Mouse (Mus musculus) gastrocnemius, adult 2 months (tissue): Measurements from ENCODE around the gene Car15. TPM values are rescaled to one million over a fixed set of nuclear protein-coding genes. Genes with fewer than 3 reads are reported as not detected.
A peak's percentile ranks its signal among the peaks of the same experiment; 100 is the strongest.

Source experiments
- DNase-seq: peaks from one replicate; pipeline ENCODE4 v3.0.0; 2022
- H3K27ac ChIP-seq: fragments of 200-600 bp; 2 replicates; pipeline ENCODE4 v1.8.1; 2022; ENCODE audit warnings: mild to moderate bottlenecking
- H3K4me3 ChIP-seq: fragments of 200-600 bp; 2 replicates; pipeline ENCODE4 v1.8.1; 2022; ENCODE audit warnings: mild to moderate bottlenecking, moderate library complexity
- CTCF ChIP-seq: fragments of 200-600 bp; IDR thresholded peaks from 2 replicates; pipeline ENCODE4 v1.8.1; 2022; ENCODE audit warnings: antibody characterized with exemption, mild to moderate bottlenecking, moderate library complexity
- intact Hi-C: fragments of 180-260 bp; cut with DNase I; formaldehyde crosslinking; loops from one replicate; pipeline ENCODE4 v1.15.1; 2025
- total RNA-seq, 2 experiments: library from RNA; stranded (reverse); gene quantifications; 2 replicates each; pipeline ENCODE4 v1.2.3; 2021

Car15 gene
- total RNA-seq, 2 experiments from 2014 or later: 1.3 to 2.1 TPM

DNA sequence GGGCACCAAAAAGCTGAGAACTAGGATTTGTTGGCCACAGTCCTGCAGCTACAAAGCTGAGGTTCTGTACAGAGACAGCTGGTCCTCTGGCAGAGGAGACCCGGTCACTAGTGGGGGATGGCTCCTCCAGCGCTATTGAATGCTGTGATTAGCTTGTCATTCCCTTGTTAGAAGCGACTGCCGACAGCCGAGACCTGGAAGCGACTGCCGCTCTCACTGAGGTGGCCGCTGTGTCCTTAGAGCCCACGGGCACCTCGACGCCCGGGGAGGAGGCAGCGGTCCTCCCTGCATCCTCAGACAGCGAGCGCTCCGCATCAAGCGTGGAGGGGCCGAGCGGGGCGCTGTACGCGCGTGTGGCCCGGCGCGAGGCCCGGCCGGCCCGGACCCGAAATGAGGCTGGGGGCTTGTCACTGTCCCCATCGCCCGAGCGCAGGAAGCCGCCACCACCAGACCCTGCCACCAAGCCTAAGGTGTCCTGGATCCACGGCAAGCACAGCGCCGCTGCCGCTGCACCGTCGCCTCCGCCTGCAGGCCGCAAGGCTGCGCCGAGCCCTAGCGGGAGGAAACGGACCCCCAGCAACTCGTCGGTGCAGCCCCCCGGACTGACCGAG is 31.5 kb downstream of the Car15 start:
- H3K27ac ChIP-seq: peak overlapping the region; percentile 76
- DNase-seq: no peak
- intact Hi-C loops: no loop called here
- no peak for TF ChIP-seq CTCF
- H3K4me3 ChIP-seq: peak overlapping the region; percentile 82

- DNase-seq: no peak
- intact Hi-C loops: no loop called here
- Histone ChIP-seq H3K27ac (no peak overlapping the region), H3K4me3 (no peak overlapping the region)
- TF ChIP-seq CTCF: no peak
Observed at GRCm38 (mm10) chr16:17804982-17805381, 33.2 kb downstream of the Car15 start.

DNA sequence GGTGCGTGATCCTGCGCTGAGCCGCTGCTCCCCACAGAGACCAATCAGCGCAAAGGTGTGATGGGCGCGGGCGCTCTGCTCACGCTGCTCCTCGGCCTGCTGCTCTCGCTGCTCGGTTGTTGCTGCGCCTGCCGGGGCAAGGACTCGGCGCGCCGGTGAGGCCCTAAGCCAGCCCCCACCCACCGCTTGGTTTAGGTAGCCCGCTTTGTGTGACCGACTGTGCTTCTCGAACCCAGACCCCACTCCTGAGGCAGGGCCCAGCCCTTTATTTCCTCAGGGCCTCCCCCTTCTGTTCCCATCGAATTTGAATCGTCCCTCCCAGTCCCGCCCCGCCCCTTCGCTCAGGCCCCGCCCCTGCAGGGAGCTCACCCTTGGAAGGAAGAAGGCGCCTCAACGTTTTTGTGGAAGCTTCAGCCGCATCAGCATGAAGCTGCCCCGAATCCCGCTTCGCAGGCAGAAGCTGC is 33.7 kb downstream of the Car15 start:
- DNase-seq: peak; percentile 34
- intact Hi-C loops: no loop called here
- Histone ChIP-seq H3K27ac (no peak overlapping the region), H3K4me3 (peak overlapping the region; percentile 49)
- no peak for TF ChIP-seq CTCF

GRCm38 (mm10) chr16:17803675-17804448 is 34.3 kb downstream of the Car15 start:
- intact Hi-C loops: no loop called here
- TF ChIP-seq CTCF: no peak

DNA sequence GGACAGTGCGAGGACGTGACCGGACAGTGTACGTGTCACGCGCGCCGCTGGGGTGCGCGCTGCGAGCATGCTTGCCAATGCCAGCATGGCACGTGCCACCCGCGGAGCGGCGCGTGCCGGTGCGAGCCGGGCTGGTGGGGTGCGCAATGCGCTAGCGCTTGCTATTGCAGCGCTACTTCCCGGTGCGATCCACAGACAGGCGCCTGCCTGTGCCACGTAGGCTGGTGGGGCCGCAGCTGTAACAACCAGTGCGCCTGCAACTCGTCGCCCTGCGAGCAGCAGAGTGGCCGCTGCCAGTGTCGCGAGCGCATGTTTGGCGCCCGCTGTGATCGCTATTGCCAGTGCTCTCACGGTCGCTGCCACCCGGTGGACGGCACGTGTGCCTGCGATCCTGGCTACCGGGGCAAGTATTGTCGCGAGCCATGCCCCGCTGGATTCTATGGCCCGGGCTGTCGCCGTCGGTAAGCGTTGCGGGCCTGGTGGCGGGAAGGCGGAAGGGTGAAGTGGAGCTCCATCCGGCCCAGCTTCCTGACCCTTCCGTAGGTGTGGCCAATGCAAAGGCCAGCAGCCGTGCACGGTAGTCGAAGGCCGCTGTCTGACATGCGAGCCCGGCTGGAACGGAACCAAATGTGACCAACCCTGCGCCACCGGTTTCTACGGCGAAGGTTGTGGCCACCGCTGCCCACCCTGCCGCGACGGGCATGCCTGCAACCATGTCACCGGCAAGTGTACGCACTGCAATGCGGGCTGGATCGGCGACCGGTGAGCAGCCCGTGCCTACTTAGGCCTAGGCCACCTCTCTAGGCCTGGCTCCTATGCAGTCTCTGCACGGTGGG is 35.1 kb downstream of the Car15 start:
- DNase-seq: peak; percentile 61
- Histone ChIP-seq H3K27ac (0 out of 2 replicates have a peak overlapping the region, but pooled peaks have one; percentile 20), H3K4me3 (peak overlapping the region; percentile 60)
- intact Hi-C loops: no loop called here
- 0 out of 2 replicates have a peak, but pooled peaks have one; percentile 15 for TF ChIP-seq CTCF

More at GRCm38 (mm10) chr16:17803675-17804448, 34.3 kb downstream of the Car15 start:
- no peak overlapping the region for H3K27ac ChIP-seq
- no peak for DNase-seq
- H3K4me3 ChIP-seq: peak overlapping the region; percentile 60

GRCm38 (mm10) chr16:17802456-17802838 is 35.7 kb downstream of the Car15 start:
- peak overlapping the region; percentile 60 for H3K4me3 ChIP-seq
- no peak overlapping the region for H3K27ac ChIP-seq
- no peak for TF ChIP-seq CTCF
- DNase-seq: no peak
- intact Hi-C loops: no loop called here

DNA sequence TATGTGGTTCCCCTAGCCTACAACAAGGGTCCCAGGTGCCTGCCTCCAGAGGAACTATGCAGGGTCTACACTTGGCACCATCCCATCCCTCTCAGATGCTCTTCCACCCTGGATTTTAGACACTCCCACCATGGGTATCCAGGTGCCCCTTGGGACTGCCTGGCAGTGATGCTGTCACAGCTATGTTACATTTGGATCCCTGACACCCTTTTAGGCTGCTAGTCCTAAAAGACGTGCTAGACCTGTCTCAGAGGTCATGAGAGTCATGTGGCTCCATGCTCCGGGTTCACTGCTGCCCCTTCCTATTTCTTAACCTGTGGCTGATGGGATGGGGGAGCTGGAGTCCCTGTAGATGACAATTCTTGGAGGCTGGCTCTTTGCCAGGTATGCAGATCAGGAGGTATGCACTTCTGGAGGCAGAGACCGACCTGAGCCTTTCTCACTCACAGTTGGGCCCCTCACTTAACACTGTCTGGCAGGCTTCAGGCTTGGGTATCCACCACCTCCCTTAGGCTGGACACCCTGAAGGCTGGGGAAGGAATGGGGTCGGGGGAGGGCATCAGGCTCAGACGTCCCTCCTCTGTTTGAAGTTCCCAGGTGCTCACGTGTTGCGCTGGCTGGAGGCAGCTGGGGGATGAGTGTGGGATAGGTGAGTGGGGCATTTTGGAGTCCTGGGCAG is 36.2 kb downstream of the Car15 start:
- Histone ChIP-seq H3K27ac (no peak overlapping the region), H3K4me3 (no peak overlapping the region)
- intact Hi-C loops: no loop called here
- no peak for DNase-seq
- no peak for TF ChIP-seq CTCF

DNA sequence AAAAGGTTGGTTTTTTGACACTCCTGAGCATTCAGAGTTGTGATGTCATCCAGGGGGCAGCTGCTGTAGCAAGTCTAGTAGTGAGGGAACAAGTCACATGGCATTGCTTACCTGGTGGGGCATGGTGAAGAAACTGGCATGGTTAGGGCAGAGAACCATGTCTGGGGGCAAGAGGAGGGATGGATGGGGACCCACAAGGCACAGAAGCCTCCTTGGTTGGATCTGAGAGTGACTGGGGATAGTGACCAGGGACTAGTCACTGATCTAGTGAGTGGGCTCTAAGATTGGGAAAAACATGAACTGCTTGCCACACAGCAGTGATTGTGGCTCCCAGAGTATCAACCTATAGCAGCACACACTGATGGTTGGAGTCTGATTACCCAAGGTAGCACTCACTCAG is 38.6 kb downstream of the Car15 start:
- no peak for TF ChIP-seq CTCF
- intact Hi-C loops: no loop called here
- Histone ChIP-seq H3K4me3 (no peak overlapping the region), H3K27ac (no peak overlapping the region)
- DNase-seq: no peak

DNA sequence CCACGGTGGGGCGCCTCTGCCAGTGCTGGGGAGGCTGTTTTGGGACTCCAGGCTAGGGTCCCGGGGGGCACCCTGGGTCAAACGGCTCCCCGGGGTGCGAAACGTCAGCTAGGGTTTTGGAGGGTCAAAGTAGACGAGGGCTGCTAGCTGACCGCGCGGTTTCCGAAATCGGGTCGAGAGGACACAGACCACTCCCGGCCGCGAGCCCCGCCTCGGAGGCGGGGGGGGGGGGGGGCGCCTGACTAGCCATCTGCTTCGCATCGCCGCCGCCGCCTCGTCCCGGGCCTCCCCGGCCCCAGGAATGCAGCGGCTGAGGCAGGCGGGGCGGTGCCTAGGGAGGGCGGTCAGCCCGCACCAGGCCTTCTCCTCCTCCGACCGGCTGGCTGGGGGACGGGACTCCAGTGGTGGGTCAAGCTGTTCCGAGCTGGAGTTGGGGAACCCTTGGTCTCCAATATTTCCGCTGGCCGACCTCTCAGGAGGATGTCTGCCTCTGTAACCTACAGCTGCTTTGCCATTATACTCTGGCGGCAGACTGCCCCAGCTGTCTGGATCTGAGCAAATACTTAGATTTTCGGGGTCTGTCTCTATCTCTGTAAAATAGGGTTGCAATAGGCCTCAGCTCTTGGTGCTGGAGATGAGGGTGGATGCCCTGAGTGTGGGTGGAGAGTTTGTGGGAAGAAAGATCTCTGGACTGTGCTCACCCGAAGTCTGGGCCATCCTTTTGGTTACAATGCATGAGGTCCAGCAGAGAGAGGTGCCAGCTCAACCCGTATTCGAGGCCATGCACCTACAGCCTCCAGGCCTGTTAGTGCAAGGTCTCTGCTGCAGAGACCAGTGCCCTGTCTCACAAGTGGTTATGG is 39.6 kb downstream of the Car15 start:
- no peak for TF ChIP-seq CTCF
- peak overlapping the region; percentile 87 for H3K27ac ChIP-seq

DNA sequence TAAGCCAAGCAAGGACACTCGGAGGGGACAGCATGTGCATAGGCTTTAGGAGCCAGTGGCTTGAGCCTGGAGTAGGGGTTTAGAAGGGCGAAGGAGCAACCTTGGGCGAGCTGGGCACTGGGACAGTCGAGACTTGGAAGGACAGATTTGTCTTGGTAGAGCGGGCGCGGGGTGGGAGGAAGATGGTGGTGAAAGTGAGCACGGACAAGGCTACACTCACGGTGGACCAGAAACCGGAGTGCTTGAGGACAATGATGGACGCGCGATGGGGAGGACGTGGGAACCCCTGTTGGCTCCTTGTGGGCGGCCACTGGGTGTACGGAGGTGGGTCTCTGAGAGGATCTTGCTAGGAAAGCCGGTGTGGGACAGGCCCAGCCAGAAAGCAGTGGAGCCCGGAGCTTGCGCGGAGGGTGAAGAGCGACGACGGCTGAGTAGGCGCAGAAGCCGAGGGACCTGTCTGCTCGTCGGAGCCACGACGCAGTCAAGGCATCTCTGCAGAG is 40.3 kb downstream of the Car15 start:
- H3K4me3 ChIP-seq: peak overlapping the region; percentile 70
- TF ChIP-seq CTCF: no peak
- no peak for DNase-seq
- intact Hi-C loops: no loop called here
- peak overlapping the region; percentile 87 for H3K27ac ChIP-seq

More for the DNA sequence above, 39.6 kb downstream of the Car15 start:
- peak; percentile 86 for DNase-seq
- intact Hi-C loops: no loop called here
- peak overlapping the region; percentile 70 for H3K4me3 ChIP-seq
